In genomic region chr2:163644575-163645385, GRCm38 (mm10) we compare ENCODE assay signal across 7 mouse cellular contexts. TPM values are rescaled to one million over a fixed set of nuclear protein-coding genes. Genes with fewer than 3 reads are reported as not detected.
DNase-seq lines count a peak whose midpoint lies in the region; ATAC-seq lines count a peak whose summit lies in the region.

Gene Serinc3, minus strand, starts transcription at chr2:163645131.

- WGBS in embryonic facial prominence, embryonic 10.5 days, result under 1% methylated on average over 74 of the region's 74 CpGs
- WGBS in limb, embryonic 10.5 days, result under 1% methylated on average over 74 of the region's 74 CpGs
- WGBS in midbrain, embryonic 13.5 days, result under 1% methylated on average over 74 of the region's 74 CpGs

- peak within 1 kb of the TSS; percentile 97 for H3K27ac ChIP-seq in embryonic facial prominence, embryonic 10.5 days (replicated peaks)
- H3K27ac ChIP-seq in limb, embryonic 10.5 days, result peak within 1 kb of the TSS; percentile 97
- H3K27ac ChIP-seq in midbrain, embryonic 13.5 days, result peak within 1 kb of the TSS; percentile 98

- peaks cover 17% of the 10 kb centered on the region for H3K4me1 ChIP-seq in embryonic facial prominence, embryonic 10.5 days
- H3K4me1 ChIP-seq in limb, embryonic 10.5 days, result peaks cover 15% of the 10 kb centered on the region
- peaks cover 40% of the 10 kb centered on the region for H3K4me1 ChIP-seq in midbrain, embryonic 13.5 days (replicated peaks)

- H3K4me2 ChIP-seq in midbrain, embryonic 13.5 days (replicated peaks), result peak within 1 kb of the TSS; percentile 57

- peaks cover 25% of the 10 kb centered on the region for H3K36me3 ChIP-seq in embryonic facial prominence, embryonic 10.5 days (replicated peaks)
- peaks cover 15% of the 10 kb centered on the region for H3K36me3 ChIP-seq in limb, embryonic 10.5 days
- 0 out of 2 replicates have a peak, but pooled peaks cover 3% of the 10 kb centered on the region for H3K36me3 ChIP-seq in midbrain, embryonic 13.5 days

- peak within 1 kb of the TSS; percentile 99 for H3K4me3 ChIP-seq in embryonic facial prominence, embryonic 10.5 days
- H3K4me3 ChIP-seq in limb, embryonic 10.5 days, result peak within 1 kb of the TSS; percentile 96
- peak within 1 kb of the TSS; percentile 83 for H3K4me3 ChIP-seq in midbrain, embryonic 13.5 days (replicated peaks)

- H3K9me3 ChIP-seq in embryonic facial prominence, embryonic 10.5 days, result no peaks in the 10 kb centered on the region
- H3K9me3 ChIP-seq in limb, embryonic 10.5 days (replicated peaks), result no peaks in the 10 kb centered on the region
- H3K9me3 ChIP-seq in midbrain, embryonic 13.5 days, result no peaks in the 10 kb centered on the region

- ATAC-seq in granulocyte monocyte progenitor cell, adult 5-6 weeks (replicated peaks; ENCODE audit: poor library complexity, severe bottlenecking), result peak; percentile 80
- peak; percentile 97 for ATAC-seq in midbrain, embryonic 13.5 days

- H3K9ac ChIP-seq in midbrain, embryonic 13.5 days (replicated peaks), result peak within 1 kb of the TSS; percentile 86

- peak; percentile 100 for DNase-seq in adrenal gland, postnatal 10 days
- peak; percentile 99 for DNase-seq in embryonic facial prominence, embryonic 10.5 days (ENCODE audit: low spot score)
- peak; percentile 97 for DNase-seq in kidney, adult 11 months
- peak; percentile 98 for DNase-seq in limb, embryonic 10.5 days (ENCODE audit: low spot score)
- DNase-seq in spleen, adult 12 weeks (ENCODE audit: low spot score), result peak; percentile 71

- no peaks in the 10 kb centered on the region for H3K27me3 ChIP-seq in embryonic facial prominence, embryonic 10.5 days (replicated peaks; ENCODE audit: low read depth, poor library complexity, severe bottlenecking)
- H3K27me3 ChIP-seq in limb, embryonic 10.5 days (ENCODE audit: low read depth, poor library complexity, severe bottlenecking), result no peaks in the 10 kb centered on the region
- H3K27me3 ChIP-seq in midbrain, embryonic 13.5 days, result no peaks in the 10 kb centered on the region

RNA-seq across cellular contexts. Expression of gene Serinc3, which starts in this region (rescaled TPM):
- 100 to 1,000 TPM; 350 to 392 TPM for total RNA-seq in adrenal gland, postnatal 10 days (2021)
- polyA plus RNA-seq in embryonic facial prominence, embryonic 10.5 days (2016; fragmentation: Nextera tagmentation; extraction: Ambion mirVana), result 21.9 and 22.1 TPM in 2 replicates
- total RNA-seq in granulocyte monocyte progenitor cell, adult 5-6 weeks (2014; fragmentation: Nextera tagmentation), result 505 and 572 TPM in 2 replicates
- total RNA-seq in granulocyte monocyte progenitor cell, adult 5-6 weeks (2017), result 503 and 505 TPM in 2 replicates
- polyA plus RNA-seq in limb, embryonic 10.5 days (2016; fragmentation: Nextera tagmentation; extraction: Ambion mirVana), result 17.3 and 20.4 TPM in 2 replicates
- 30.5 and 31.7 TPM in 2 replicates for polyA plus RNA-seq in midbrain, embryonic 13.5 days (2015; fragmentation: Nextera tagmentation; extraction: Ambion mirVana)

Comparison
In these comparisons a context has a peak if more than half of its experiments do, and no peak if none do; other contexts are left out.
1. Peak in every context shown above with its lines: DNase-seq, ATAC-seq, H3K4me3 ChIP-seq and H3K27ac ChIP-seq.